In the genomic region with DNA sequence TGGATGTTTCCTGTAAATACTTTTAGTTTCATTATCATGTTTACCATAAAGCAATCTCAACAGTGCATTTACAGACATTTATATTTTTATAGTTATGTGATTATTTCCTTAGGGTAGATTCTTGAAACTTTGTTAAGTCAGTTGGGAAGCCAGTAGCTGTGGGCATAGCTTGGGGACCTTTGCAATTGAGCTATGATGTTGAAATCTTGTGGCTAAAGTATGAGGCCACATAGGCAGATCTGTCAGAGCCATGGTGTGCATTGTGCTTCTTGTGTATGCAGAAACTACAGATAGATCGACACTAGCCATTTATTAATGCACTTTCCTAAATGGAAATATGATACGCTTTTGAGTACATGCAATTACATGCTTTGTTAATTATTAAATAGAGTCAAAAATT, we compare ENCODE assay signal across 24 mouse cellular contexts. TPM values are rescaled to one million over a fixed set of nuclear protein-coding genes. Genes with fewer than 3 reads are reported as not detected.
A peak's percentile ranks its signal among the peaks of the same experiment; 100 is the strongest.
DNase-seq lines count a peak whose midpoint lies in the region; ATAC-seq lines count a peak whose summit lies in the region.
"Had no signal": no experiment of that assay in that cellular context is flagged by ENCODE, and none has a peak within 500 bp of the region (broad histone marks: within the 10 kb centered on the region; RNA-seq: fewer than 3 reads in every experiment).

No protein-coding gene starts in this region.

- intact Hi-C loops in gastrocnemius, postnatal 36 days (cut with DNase I): no loop called here

- H3K4me1 ChIP-seq in kidney, embryonic 15.5 days: no peaks in the 10 kb centered on the region
- H3K4me1 ChIP-seq: embryonic facial prominence, embryonic 13.5 days; embryonic facial prominence, embryonic 15.5 days; forebrain, embryonic 10.5 days; forebrain, embryonic 12.5 days had no signal

- WGBS in kidney, embryonic 15.5 days: 76% methylated on average over 2 of the region's 2 CpGs

- no peak overlapping the region for H3K9ac ChIP-seq in kidney, embryonic 15.5 days
- H3K9ac ChIP-seq: embryonic facial prominence, embryonic 13.5 days; embryonic facial prominence, embryonic 15.5 days; forebrain, embryonic 12.5 days had no signal

- no peak overlapping the region for H3K4me3 ChIP-seq in kidney, embryonic 15.5 days (replicated peaks)
- H3K4me3 ChIP-seq: embryonic facial prominence, embryonic 13.5 days; embryonic facial prominence, embryonic 15.5 days; erythroblast, embryonic 14.5 days; forebrain, embryonic 10.5 days; forebrain, embryonic 12.5 days had no signal

- H3K36me3 ChIP-seq in kidney, embryonic 15.5 days: no peaks in the 10 kb centered on the region
- H3K36me3 ChIP-seq: embryonic facial prominence, embryonic 13.5 days; embryonic facial prominence, embryonic 15.5 days; forebrain, embryonic 10.5 days; forebrain, embryonic 12.5 days had no signal

- H3K27ac ChIP-seq in kidney, embryonic 15.5 days: no peak overlapping the region
- H3K27ac ChIP-seq: embryonic facial prominence, embryonic 13.5 days; embryonic facial prominence, embryonic 15.5 days; forebrain, embryonic 10.5 days; forebrain, embryonic 12.5 days had no signal

- no peaks in the 10 kb centered on the region for H3K27me3 ChIP-seq in kidney, embryonic 15.5 days
- H3K27me3 ChIP-seq: embryonic facial prominence, embryonic 13.5 days; embryonic facial prominence, embryonic 15.5 days; forebrain, embryonic 12.5 days had no signal

- H3K9me3 ChIP-seq in kidney, embryonic 15.5 days (replicated peaks): peaks cover 3% of the 10 kb centered on the region
- H3K9me3 ChIP-seq: embryonic facial prominence, embryonic 15.5 days had no signal

- H3K4me2 ChIP-seq in kidney, embryonic 15.5 days: no peak overlapping the region
- H3K4me2 ChIP-seq: embryonic facial prominence, embryonic 13.5 days; embryonic facial prominence, embryonic 15.5 days; forebrain, embryonic 12.5 days had no signal

- peak; percentile 94 for ATAC-seq in granulocyte monocyte progenitor cell, adult 5-6 weeks (replicated peaks; ENCODE audit: poor library complexity, severe bottlenecking)
- peak; percentile 88 for ATAC-seq in megakaryocyte progenitor cell, adult 5-6 weeks (replicated peaks; ENCODE audit: poor library complexity)
- no peak for ATAC-seq in kidney, embryonic 15.5 days (replicated peaks; ENCODE audit: low FRiP score)
- ATAC-seq: forebrain, embryonic 14.5 days; forebrain, embryonic 16.5 days had no signal

- peak; percentile 8 for DNase-seq in c-Kit-positive CD71-negative TER-119-negative erythroid progenitor cells, embryonic 14.5 days (ENCODE audit: low read depth)
- DNase-seq in B cell, adult 2 months: no peak
- DNase-seq in gastrocnemius, postnatal 36 days: no peak
- DNase-seq in thymus, postnatal 25 days: no peak
- DNase-seq: adrenal gland, adult 2 months; adrenal gland, postnatal 10 days; adrenal gland, postnatal 25 days; cerebellum, adult 11-12 months; cerebellum, adult 2 months; cerebellum, adult 9-10 months; cerebellum, postnatal 10 days; cerebellum, postnatal 25 days; embryo, embryonic 11 days had no signal

RNA-seq across cellular contexts. Expression of a gene that starts 35.3 kb away (rescaled TPM):
- total RNA-seq in granulocyte monocyte progenitor cell, adult 5-6 weeks (2014; fragmentation: Nextera tagmentation): not detected in 2 replicates
- 0.43 and 0.72 TPM in 2 replicates for total RNA-seq in granulocyte monocyte progenitor cell, adult 5-6 weeks (2017)
- 0.10 and 0.12 TPM in 2 replicates for total RNA-seq in megakaryocyte progenitor cell, adult 5-6 weeks (2015)
- total RNA-seq in megakaryocyte progenitor cell, adult 5-6 weeks (2017): 0.37 TPM in 1 of 2 replicates, not detected in the other
- under 1 TPM; 0.27 to 0.59 TPM for total RNA-seq in gastrocnemius, postnatal 36 days (2021)
- 1.5 and 1.8 TPM in 2 replicates for polyA plus RNA-seq in kidney, embryonic 15.5 days (2015; fragmentation: Nextera tagmentation; extraction: Ambion mirVana)
- total RNA-seq: MEL had no signal
- polyA plus RNA-seq: erythroblast, embryonic 14.5 days; forebrain, embryonic 10.5 days had no signal
